In the genomic region with DNA sequence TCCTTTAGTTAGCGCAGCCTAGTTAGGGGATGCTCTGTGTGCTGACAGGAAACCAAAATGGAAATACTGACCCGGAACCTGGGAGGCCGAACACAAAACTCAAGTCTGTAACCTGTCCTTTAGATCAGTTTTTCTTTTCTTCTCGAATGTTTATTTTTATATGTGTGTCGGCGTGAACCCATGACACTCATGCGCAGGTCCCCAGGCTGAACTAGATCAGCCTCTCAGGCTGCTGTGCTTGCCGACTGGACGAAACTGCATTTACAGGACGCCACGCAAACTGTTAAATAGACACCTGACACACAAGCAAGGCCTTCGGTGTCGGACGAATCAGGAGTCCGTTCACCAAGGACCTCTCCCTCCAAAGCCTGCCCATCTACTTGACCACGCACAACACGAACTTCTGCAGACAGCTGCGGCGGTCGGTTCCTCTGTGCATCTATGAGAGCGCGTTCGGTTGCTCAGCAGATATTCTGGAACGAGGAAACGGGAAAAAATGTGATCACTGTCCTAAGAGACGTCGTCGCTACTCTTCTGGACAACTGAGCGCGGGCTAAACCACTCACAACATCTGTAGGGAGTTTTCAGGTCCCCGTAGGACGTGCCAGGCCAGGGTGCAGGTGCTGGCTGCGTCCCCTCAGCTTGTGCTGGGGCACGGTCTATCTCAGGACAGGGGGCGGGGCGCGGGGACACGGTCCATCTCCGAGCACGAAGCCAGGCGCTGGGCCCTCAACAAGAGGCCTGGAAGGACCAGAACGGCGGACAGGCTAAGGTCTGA, we compare ENCODE assay signal across 8 mouse cellular contexts. TPM values are rescaled to one million over a fixed set of nuclear protein-coding genes. Genes with fewer than 3 reads are reported as not detected.
DNase-seq lines count a peak whose midpoint lies in the region; ATAC-seq and TF ChIP-seq lines count a peak whose summit lies in the region.

No protein-coding gene starts in this region.

- TF ChIP-seq CTCF in kidney, adult 2 months (conservative IDR thresholded peaks at IDR 0.05; ENCODE audit: insufficient read depth, insufficient read length, low read depth, low read length) = no peak
- no peak for TF ChIP-seq CTCF in E14TG2a.4 (conservative IDR thresholded peaks at IDR 0.05; ENCODE audit: low read length)

- DNase-seq in kidney, adult 2 months = no peak
- no peak for DNase-seq in kidney, postnatal 10 days
- DNase-seq in c-Kit-positive CD71-positive TER-119-positive erythroid progenitor cells, embryonic 14.5 days (ENCODE audit: low spot score) = peak; percentile 12
- no peak for DNase-seq in midbrain, embryonic 14.5 days
- no peak for DNase-seq in layer of hippocampus, adult 9-11 months
- DNase-seq in urinary bladder, adult 18-20 months (ENCODE audit: low spot score in 2 of 2) = no peak

- peak; percentile 1; the same call in 1 of the 2 replicates for ATAC-seq in hindbrain, embryonic 16.5 days
- ATAC-seq in midbrain, embryonic 14.5 days (ENCODE audit: low FRiP score, low TSS enrichment) = no peak

- peak overlapping the region; percentile 77 for H3K9ac ChIP-seq in hindbrain, embryonic 16.5 days (ENCODE audit: low read depth, low read length)
- peak overlapping the region; percentile 80 for H3K9ac ChIP-seq in midbrain, embryonic 14.5 days (replicated peaks; ENCODE audit: low read length)

- H3K27ac ChIP-seq in kidney, adult 2 months (ENCODE audit: insufficient read depth, low read depth, low read length) = peak overlapping the region; percentile 85
- peak overlapping the region; percentile 97 for H3K27ac ChIP-seq in hindbrain, embryonic 16.5 days (ENCODE audit: low read depth, low read length)
- H3K27ac ChIP-seq in midbrain, embryonic 14.5 days (replicated peaks; ENCODE audit: low read depth, low read length) = peak overlapping the region; percentile 97

- H3K36me3 ChIP-seq in kidney, adult 2 months (ENCODE audit: control insufficient read depth, insufficient read depth, low read length) = peaks cover 8% of the 10 kb centered on the region
- peaks cover 30% of the 10 kb centered on the region for H3K36me3 ChIP-seq in E14TG2a.4 (ENCODE audit: insufficient read depth, low read length)
- H3K36me3 ChIP-seq in hindbrain, embryonic 16.5 days (ENCODE audit: control insufficient read depth, insufficient read depth, low read length) = peaks cover 11% of the 10 kb centered on the region
- H3K36me3 ChIP-seq in midbrain, embryonic 14.5 days (ENCODE audit: control insufficient read depth, insufficient read depth, low read length) = peaks cover 17% of the 10 kb centered on the region

- no peak for TF ChIP-seq POLR2A in kidney, adult 2 months (IDR thresholded peaks at IDR 0.05; ENCODE audit: low read depth, low read length)

- H3K4me3 ChIP-seq in kidney, adult 2 months (ENCODE audit: insufficient read depth, low read depth, low read length) = peak overlapping the region; percentile 67
- peak overlapping the region; percentile 81 for H3K4me3 ChIP-seq in E14TG2a.4 (replicated peaks; ENCODE audit: low read length)
- H3K4me3 ChIP-seq in hindbrain, embryonic 16.5 days (ENCODE audit: low read length) = peak overlapping the region; percentile 98
- peak overlapping the region; percentile 93 for H3K4me3 ChIP-seq in midbrain, embryonic 14.5 days (replicated peaks; ENCODE audit: low read depth, low read length)

- peaks cover 13% of the 10 kb centered on the region; the same call in 1 of the 2 replicates for H3K4me1 ChIP-seq in kidney, adult 2 months (ENCODE audit: control insufficient read depth, insufficient read depth, low read length)
- H3K4me1 ChIP-seq in E14TG2a.4 (replicated peaks; ENCODE audit: low read depth, low read length) = peaks cover 59% of the 10 kb centered on the region
- peaks cover 17% of the 10 kb centered on the region for H3K4me1 ChIP-seq in hindbrain, embryonic 16.5 days (ENCODE audit: control insufficient read depth, insufficient read depth, low read depth, low read length)
- H3K4me1 ChIP-seq in midbrain, embryonic 14.5 days (ENCODE audit: control insufficient read depth, insufficient read depth, low read length) = peaks cover 18% of the 10 kb centered on the region

- no peaks in the 10 kb centered on the region for H3K9me3 ChIP-seq in E14TG2a.4 (ENCODE audit: low read length)
- no peaks in the 10 kb centered on the region for H3K9me3 ChIP-seq in hindbrain, embryonic 16.5 days (ENCODE audit: control insufficient read depth, low read length)
- H3K9me3 ChIP-seq in midbrain, embryonic 14.5 days (ENCODE audit: control insufficient read depth, low read length) = no peaks in the 10 kb centered on the region

- 8% methylated on average over 43 of the region's 43 CpGs for WGBS in kidney, adult 2 months
- 7% methylated on average over 43 of the region's 43 CpGs for WGBS in hindbrain, embryonic 16.5 days
- WGBS in midbrain, embryonic 14.5 days = 9% methylated on average over 43 of the region's 43 CpGs

- H3K4me2 ChIP-seq in hindbrain, embryonic 16.5 days (ENCODE audit: low read length) = peak overlapping the region; percentile 85
- H3K4me2 ChIP-seq in midbrain, embryonic 14.5 days (ENCODE audit: low read length) = peak overlapping the region; percentile 87

- H3K27me3 ChIP-seq in kidney, adult 2 months (replicated peaks; ENCODE audit: control insufficient read depth, insufficient read depth, low read length) = no peaks in the 10 kb centered on the region
- H3K27me3 ChIP-seq in E14TG2a.4 (ENCODE audit: insufficient read depth, low read length) = no peaks in the 10 kb centered on the region
- H3K27me3 ChIP-seq in hindbrain, embryonic 16.5 days (replicated peaks; ENCODE audit: control insufficient read depth, insufficient read depth, low read length) = no peaks in the 10 kb centered on the region
- no peaks in the 10 kb centered on the region for H3K27me3 ChIP-seq in midbrain, embryonic 14.5 days (ENCODE audit: control insufficient read depth, insufficient read depth, low read length)

RNA-seq across cellular contexts. Expression of a gene that starts 0.7 kb away (rescaled TPM):
- polyA plus RNA-seq in kidney, adult 2 months (2012; rRNA removed) = 578 and 812 TPM in 2 replicates
- polyA plus RNA-seq in hindbrain, embryonic 16.5 days (2015; fragmentation: Nextera tagmentation; extraction: Ambion mirVana) = 123 and 134 TPM in 2 replicates
- polyA plus RNA-seq in midbrain, embryonic 14.5 days (2014; fragmentation: Nextera tagmentation; extraction: Ambion mirVana) = 139 and 171 TPM in 2 replicates

RNA-seq across cellular contexts. Expression of a gene that starts 14.6 kb away (rescaled TPM):
- 28.5 and 30.4 TPM in 2 replicates for polyA plus RNA-seq in kidney, adult 2 months (2012; rRNA removed)
- polyA plus RNA-seq in hindbrain, embryonic 16.5 days (2015; fragmentation: Nextera tagmentation; extraction: Ambion mirVana) = 26.4 and 31.2 TPM in 2 replicates
- 45.6 and 47.3 TPM in 2 replicates for polyA plus RNA-seq in midbrain, embryonic 14.5 days (2014; fragmentation: Nextera tagmentation; extraction: Ambion mirVana)

RNA-seq across cellular contexts. Expression of a gene that starts 22.3 kb away (rescaled TPM):
- polyA plus RNA-seq in kidney, adult 2 months (2012; rRNA removed) = 160 and 163 TPM in 2 replicates
- polyA plus RNA-seq in hindbrain, embryonic 16.5 days (2015; fragmentation: Nextera tagmentation; extraction: Ambion mirVana) = 3.6 and 4.1 TPM in 2 replicates
- 0.78 and 3.6 TPM in 2 replicates for polyA plus RNA-seq in midbrain, embryonic 14.5 days (2014; fragmentation: Nextera tagmentation; extraction: Ambion mirVana)

RNA-seq across cellular contexts. Expression of a gene that starts 54.9 kb away (rescaled TPM):
- 1.7 and 4.7 TPM in 2 replicates for polyA plus RNA-seq in kidney, adult 2 months (2012; rRNA removed)
- 1.6 and 1.9 TPM in 2 replicates for polyA plus RNA-seq in hindbrain, embryonic 16.5 days (2015; fragmentation: Nextera tagmentation; extraction: Ambion mirVana)
- 0.61 and 1.8 TPM in 2 replicates for polyA plus RNA-seq in midbrain, embryonic 14.5 days (2014; fragmentation: Nextera tagmentation; extraction: Ambion mirVana)

Comparison
In these comparisons a context has a peak if more than half of its experiments do, and no peak if none do; other contexts are left out.
1. RNA of a gene that starts 22.3 kb away (polyA plus RNA-seq): 160 to 163 TPM in kidney, adult 2 months; 3.6 to 4.1 TPM in hindbrain, embryonic 16.5 days and 0.78 to 3.6 TPM in midbrain, embryonic 14.5 days; every median in the first group is over 10 times any median in the second.
2. Peak in every context shown above with its lines, with median percentiles within 50 percentile points of each other: H3K27ac ChIP-seq and H3K4me3 ChIP-seq.